Mouse (Mus musculus): ENCODE measurements at regions not wholly inside any gene's neighbourhood (a gene's known extent, or its start where the extent isn't known, plus 50 kb on each side); places are given as distances from the start of the nearest gene placed in this dataset.

- no peaks in the 10 kb centered on the region for H3K4me1 ChIP-seq
- no peaks in the 10 kb centered on the region for H3K27me3 ChIP-seq
- H3K9ac ChIP-seq, result no peak overlapping the region
- 82% methylated on average over 4 of the region's 4 CpGs for WGBS
- H3K4me3 ChIP-seq, result no peak overlapping the region
- no peak overlapping the region for H3K27ac ChIP-seq
- no peaks in the 10 kb centered on the region for H3K9me3 ChIP-seq (replicated peaks)
- no peak overlapping the region for H3K4me2 ChIP-seq
- no peak for ATAC-seq
- H3K36me3 ChIP-seq (ENCODE audit: poor library complexity, severe bottlenecking), result no peaks in the 10 kb centered on the region
Observed at GRCm38 (mm10) chr4:89382434-89382976, 71.7 kb upstream of the Cdkn2b start.

GRCm38 (mm10) chr4:89381763-89382162 is 70.9 kb upstream of the Cdkn2b start:
- no peak overlapping the region for H3K4me3 ChIP-seq
- H3K27ac ChIP-seq, result no peak overlapping the region
- no peaks in the 10 kb centered on the region for H3K4me1 ChIP-seq
- no peak overlapping the region for H3K4me2 ChIP-seq
- H3K9ac ChIP-seq, result no peak overlapping the region
- no peaks in the 10 kb centered on the region for H3K36me3 ChIP-seq (ENCODE audit: poor library complexity, severe bottlenecking)
- no peaks in the 10 kb centered on the region for H3K27me3 ChIP-seq
- no peaks in the 10 kb centered on the region for H3K9me3 ChIP-seq (replicated peaks)
- ATAC-seq, result no peak
- WGBS, result 95% methylated on average over 2 of the region's 2 CpGs

- H3K27ac ChIP-seq, result no peak overlapping the region
- no peaks in the 10 kb centered on the region for H3K9me3 ChIP-seq (replicated peaks)
- no peaks in the 10 kb centered on the region for H3K36me3 ChIP-seq (ENCODE audit: poor library complexity, severe bottlenecking)
- H3K4me3 ChIP-seq, result no peak overlapping the region
- no peak overlapping the region for H3K9ac ChIP-seq
- no peaks in the 10 kb centered on the region for H3K27me3 ChIP-seq
- 90% methylated on average over 5 of the region's 5 CpGs for WGBS
- H3K4me1 ChIP-seq, result no peaks in the 10 kb centered on the region
- no peak overlapping the region for H3K4me2 ChIP-seq
- ATAC-seq, result no peak
Observed at GRCm38 (mm10) chr4:89381077-89381476, 70.2 kb upstream of the Cdkn2b start.

GRCm38 (mm10) chr4:89380330-89380945 is 69.6 kb upstream of the Cdkn2b start:
- Histone ChIP-seq H3K4me2 (no peak overlapping the region), H3K9me3 (replicated peaks) (no peaks in the 10 kb centered on the region), H3K27ac (no peak overlapping the region), H3K4me3 (no peak overlapping the region), H3K27me3 (no peaks in the 10 kb centered on the region), H3K36me3 (ENCODE audit: poor library complexity, severe bottlenecking) (no peaks in the 10 kb centered on the region), H3K9ac (no peak overlapping the region), H3K4me1 (no peaks in the 10 kb centered on the region)
- no peak for ATAC-seq
- WGBS, result 94% methylated on average over 8 of the region's 8 CpGs

- Histone ChIP-seq H3K4me2 (no peak overlapping the region), H3K4me3 (no peak overlapping the region), H3K4me1 (no peaks in the 10 kb centered on the region), H3K27ac (no peak overlapping the region), H3K36me3 (ENCODE audit: poor library complexity, severe bottlenecking) (no peaks in the 10 kb centered on the region), H3K27me3 (no peaks in the 10 kb centered on the region), H3K9ac (no peak overlapping the region), H3K9me3 (replicated peaks) (no peaks in the 10 kb centered on the region)
- no peak for ATAC-seq
- 86% methylated on average over 6 of the region's 6 CpGs for WGBS
Observed at GRCm38 (mm10) chr4:89379622-89380329, 68.9 kb upstream of the Cdkn2b start.

GRCm38 (mm10) chr4:89372631-89373030 is 61.8 kb upstream of the Cdkn2b start:
- Histone ChIP-seq H3K27ac (no peak overlapping the region), H3K27me3 (no peaks in the 10 kb centered on the region), H3K9me3 (replicated peaks) (no peaks in the 10 kb centered on the region), H3K9ac (no peak overlapping the region), H3K4me3 (no peak overlapping the region), H3K36me3 (ENCODE audit: poor library complexity, severe bottlenecking) (no peaks in the 10 kb centered on the region), H3K4me2 (no peak overlapping the region), H3K4me1 (no peaks in the 10 kb centered on the region)
- WGBS, result 83% methylated on average over 6 of the region's 6 CpGs
- ATAC-seq, result no peak

GRCm38 (mm10) chr4:89368850-89369524 is 58.1 kb upstream of the Cdkn2b start:
- 79% methylated on average over 12 of the region's 12 CpGs for WGBS
- Histone ChIP-seq H3K9ac (no peak overlapping the region), H3K27ac (no peak overlapping the region), H3K9me3 (replicated peaks) (no peaks in the 10 kb centered on the region), H3K4me1 (no peaks in the 10 kb centered on the region), H3K4me2 (no peak overlapping the region), H3K36me3 (ENCODE audit: poor library complexity, severe bottlenecking) (no peaks in the 10 kb centered on the region), H3K27me3 (no peaks in the 10 kb centered on the region), H3K4me3 (no peak overlapping the region)
- no peak for ATAC-seq

- WGBS, result 53% methylated on average over 10 of the region's 10 CpGs
- Histone ChIP-seq H3K27me3 (no peaks in the 10 kb centered on the region), H3K4me1 (no peaks in the 10 kb centered on the region), H3K27ac (no peak overlapping the region), H3K9me3 (replicated peaks) (no peaks in the 10 kb centered on the region), H3K4me2 (no peak overlapping the region), H3K4me3 (no peak overlapping the region), H3K36me3 (ENCODE audit: poor library complexity, severe bottlenecking) (no peaks in the 10 kb centered on the region), H3K9ac (no peak overlapping the region)
- no peak; the same call in 1 of the 2 replicates for ATAC-seq
Observed at GRCm38 (mm10) chr4:89366581-89367141, 55.8 kb upstream of the Cdkn2b start.

- H3K36me3 ChIP-seq (ENCODE audit: poor library complexity, severe bottlenecking), result no peaks in the 10 kb centered on the region
- no peaks in the 10 kb centered on the region for H3K9me3 ChIP-seq (replicated peaks)
- H3K4me1 ChIP-seq, result no peaks in the 10 kb centered on the region
- no peak overlapping the region for H3K27ac ChIP-seq
- H3K9ac ChIP-seq, result no peak overlapping the region
- H3K27me3 ChIP-seq, result no peaks in the 10 kb centered on the region
- WGBS, result 37% methylated on average over 5 of the region's 5 CpGs
- ATAC-seq, result no peak
- H3K4me2 ChIP-seq, result no peak overlapping the region
- H3K4me3 ChIP-seq, result no peak overlapping the region
Observed at GRCm38 (mm10) chr4:89365875-89366274, 55.0 kb upstream of the Cdkn2b start.

GRCm38 (mm10) chr4:89363150-89363683 is 52.4 kb upstream of the Cdkn2b start:
- no peak overlapping the region for H3K9ac ChIP-seq
- no peak for ATAC-seq
- no peak overlapping the region for H3K4me3 ChIP-seq
- 67% methylated on average over 2 of the region's 2 CpGs for WGBS
- H3K27ac ChIP-seq, result no peak overlapping the region
- no peaks in the 10 kb centered on the region for H3K36me3 ChIP-seq (ENCODE audit: poor library complexity, severe bottlenecking)
- H3K4me2 ChIP-seq, result no peak overlapping the region
- H3K27me3 ChIP-seq, result no peaks in the 10 kb centered on the region
- H3K9me3 ChIP-seq (replicated peaks), result no peaks in the 10 kb centered on the region
- no peaks in the 10 kb centered on the region for H3K4me1 ChIP-seq

- H3K36me3 ChIP-seq (ENCODE audit: poor library complexity, severe bottlenecking), result no peaks in the 10 kb centered on the region
- H3K9me3 ChIP-seq (replicated peaks), result no peaks in the 10 kb centered on the region
- no peak overlapping the region for H3K4me2 ChIP-seq
- ATAC-seq, result no peak
- H3K27me3 ChIP-seq, result no peaks in the 10 kb centered on the region
- H3K4me1 ChIP-seq, result no peaks in the 10 kb centered on the region
- 65% methylated on average over 3 of the region's 3 CpGs for WGBS
- no peak overlapping the region for H3K9ac ChIP-seq
- no peak overlapping the region for H3K27ac ChIP-seq
- no peak overlapping the region for H3K4me3 ChIP-seq
Observed at GRCm38 (mm10) chr4:89362650-89363049, 51.8 kb upstream of the Cdkn2b start.

- Histone ChIP-seq H3K4me2 (no peak overlapping the region), H3K9ac (no peak overlapping the region), H3K4me1 (no peaks in the 10 kb centered on the region), H3K4me3 (no peak overlapping the region), H3K27me3 (no peaks in the 10 kb centered on the region), H3K36me3 (ENCODE audit: poor library complexity, severe bottlenecking) (no peaks in the 10 kb centered on the region), H3K27ac (no peak overlapping the region), H3K9me3 (replicated peaks) (no peaks in the 10 kb centered on the region)
- 92% methylated on average over 7 of the region's 7 CpGs for WGBS
- ATAC-seq, result no peak
Observed at GRCm38 (mm10) chr4:89361316-89361715, 50.5 kb upstream of the Cdkn2b start.

All from forebrain, embryonic 13.5 days (tissue).